Mouse (Mus musculus): ENCODE measurements around the gene Cuta.

DNA sequence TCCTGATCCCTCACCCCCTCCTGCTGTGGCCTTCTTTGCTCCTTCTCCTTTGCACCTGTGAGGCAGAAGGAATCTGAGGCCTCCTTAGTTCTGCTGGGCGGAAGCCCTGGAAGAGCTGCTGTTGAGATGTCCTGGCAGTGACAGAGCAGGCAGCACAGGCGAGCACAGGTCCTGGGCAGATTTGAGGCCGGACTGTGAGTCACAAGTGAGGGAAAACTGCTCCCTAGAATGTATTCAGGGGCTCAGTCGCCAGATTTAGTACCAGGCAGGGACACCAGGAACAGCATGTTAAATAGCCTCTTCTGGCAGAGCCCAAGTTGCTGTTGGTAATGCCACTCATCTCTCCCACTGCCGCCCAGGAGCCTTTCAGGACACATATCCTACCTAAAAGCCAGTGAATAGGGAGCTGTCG lies 28.8 kb upstream of the Cuta start:
- no peak for TF ChIP-seq CTCF (IDR thresholded peaks at IDR 0.05; ENCODE audit: borderline replicate concordance, control insufficient read depth, extremely low read depth, insufficient read depth, low read length, poor library complexity)
- no peak for TF ChIP-seq POLR2A (IDR thresholded peaks at IDR 0.05; ENCODE audit: control insufficient read depth, extremely low read depth, insufficient read depth, low read length, poor library complexity)

Data from thymus, adult 2 months (tissue).